Mouse (Mus musculus) E14TG2a.4 (cell line): ENCODE results near the gene H2-T22.
"Not testable (repeated sequence)": the region's sequence is repeated elsewhere in the genome, so short reads cannot be mapped to it uniquely, and the experiment has no call there.

ENCODE experiments used
- H3K27me3 ChIP-seq: 2 replicates; pipeline ENCODE4 v1.6.1; 2014; ENCODE audit warnings: low read length, control low read depth; ENCODE audit not compliant: insufficient read depth
- H3K36me3 ChIP-seq: 2 replicates; pipeline ENCODE4 v1.6.1; 2014; ENCODE audit warnings: low read length, control low read depth; ENCODE audit not compliant: insufficient read depth
- H3K4me1 ChIP-seq: replicated peaks from 2 replicates; pipeline ENCODE4 v1.6.1; 2014; ENCODE audit warnings: low read depth, low read length, control low read depth
- H3K4me3 ChIP-seq: replicated peaks from 2 replicates; pipeline ENCODE4 v1.5.1; 2014; ENCODE audit warnings: mild to moderate bottlenecking, low read length
- H3K9me3 ChIP-seq: 2 replicates; pipeline ENCODE4 v1.6.1; 2014; ENCODE audit warnings: low read length, control low read depth
- CTCF ChIP-seq: conservative IDR thresholded peaks from 2 replicates; pipeline ENCODE4 v1.5.1; 2014; ENCODE audit warnings: low read length
- NANOG ChIP-seq: IDR thresholded peaks from 2 replicates; pipeline ENCODE4 v1.6.1; 2014; ENCODE audit warnings: borderline replicate concordance, low read length, mixed read lengths
- POU5F1 ChIP-seq: IDR thresholded peaks from 2 replicates; pipeline ENCODE4 v1.6.1; 2014; ENCODE audit warnings: low read length, borderline replicate concordance

The H2-T22 gene

DNA sequence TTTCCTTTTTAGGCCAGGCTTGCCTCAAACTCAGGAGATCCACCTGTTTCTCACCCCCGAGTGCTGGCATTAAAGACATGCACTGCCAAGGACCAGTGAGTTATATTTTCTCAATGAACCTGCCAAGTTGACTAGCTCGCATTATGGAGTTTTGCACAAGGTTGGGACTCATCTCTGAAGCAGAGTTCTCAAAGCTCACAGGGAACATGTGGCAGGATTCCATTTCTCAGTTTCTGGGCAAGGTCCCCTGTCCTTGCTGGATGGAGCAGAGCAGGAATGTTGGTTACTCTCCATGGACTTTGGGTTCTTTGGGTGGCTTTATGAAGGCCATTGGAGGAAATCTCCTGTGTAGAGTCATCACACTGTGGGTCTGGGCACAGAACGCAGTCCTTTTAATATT lies 739 bp upstream of the H2-T22 start:
- TF ChIP-seq NANOG (no peak), CTCF (no peak), POU5F1 (no peak)
- Histone ChIP-seq H3K4me3 (no peak overlapping the region), H3K27me3 (peaks cover 51% of the 10 kb centered on the region), H3K9me3 (no peaks in the 10 kb centered on the region), H3K36me3 (no peaks in the 10 kb centered on the region), H3K4me1 (peaks cover 3% of the 10 kb centered on the region; the same call in 1 of the 2 replicates)

DNA sequence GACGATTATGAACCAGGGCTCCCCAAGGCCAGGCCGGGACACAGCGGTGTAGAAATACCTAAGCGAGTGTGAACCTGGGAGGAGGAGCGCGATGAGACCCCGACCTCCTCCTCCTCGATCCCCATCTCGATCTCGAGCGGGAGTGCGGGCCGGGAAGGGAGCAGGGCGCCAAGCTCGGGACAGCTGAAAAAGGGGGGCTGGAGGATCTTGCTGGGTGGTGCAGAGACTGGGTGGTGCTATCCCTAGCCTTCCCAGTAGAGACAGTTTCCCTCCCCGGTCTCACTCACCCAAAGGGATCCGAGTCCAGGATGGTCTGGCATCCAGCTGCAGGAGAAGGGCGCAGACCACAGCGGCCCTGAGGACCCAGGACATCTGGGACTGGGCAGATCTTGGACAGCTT lies 492 bp downstream of the H2-T22 start:
- not testable (repeated sequence) for H3K9me3 ChIP-seq, H3K4me1 ChIP-seq
- Histone ChIP-seq H3K4me3 (peak overlapping the region; percentile 39), H3K36me3 (peaks cover 12% of the 10 kb centered on the region), H3K27me3 (peaks cover 44% of the 10 kb centered on the region)

DNA sequence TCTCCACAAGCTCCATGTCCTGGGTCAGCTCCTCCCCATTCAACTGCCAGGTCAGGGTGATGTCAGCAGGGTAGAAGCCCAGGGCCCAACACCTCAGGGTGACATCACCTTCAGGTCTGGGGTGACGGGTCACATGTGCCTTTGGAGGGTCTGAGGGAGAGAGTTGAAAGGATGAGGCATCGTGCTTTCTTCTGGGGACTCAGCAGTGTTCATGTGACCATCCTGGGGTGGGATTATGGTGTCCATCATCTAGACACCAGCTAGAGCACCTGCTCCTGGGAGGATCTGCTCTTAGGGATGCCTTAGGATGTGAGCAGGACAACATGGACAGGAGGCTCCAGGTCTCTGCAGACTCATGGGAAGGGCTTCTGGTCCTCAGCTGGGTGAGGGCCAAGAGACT lies 1.9 kb downstream of the H2-T22 start:
- H3K4me3 ChIP-seq, H3K4me1 ChIP-seq, H3K9me3 ChIP-seq: not testable (repeated sequence)
- Histone ChIP-seq H3K36me3 (peaks cover 13% of the 10 kb centered on the region), H3K27me3 (peaks cover 42% of the 10 kb centered on the region)

DNA sequence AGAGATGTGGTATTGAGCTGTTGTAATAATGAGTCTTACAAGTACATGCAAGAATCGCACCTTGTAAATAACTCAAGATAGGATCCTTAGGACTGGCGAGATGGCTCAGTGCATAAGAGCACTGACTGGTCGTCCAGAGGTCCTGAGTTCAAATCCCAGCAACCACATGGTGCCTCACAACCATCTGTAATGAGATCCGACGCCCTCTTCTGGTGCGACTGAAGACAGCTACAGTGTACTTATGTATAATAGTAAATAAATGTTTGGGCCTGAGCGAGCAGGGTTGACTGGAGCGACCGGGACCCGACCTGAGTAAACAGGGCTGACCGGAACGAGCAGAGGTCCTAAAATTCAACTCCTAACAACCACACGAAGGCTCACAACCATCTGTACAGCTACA lies 6.4 kb downstream of the H2-T22 start:
- Histone ChIP-seq H3K27me3 (peaks cover 10% of the 10 kb centered on the region), H3K4me1 (peaks cover 16% of the 10 kb centered on the region), H3K36me3 (peaks cover 13% of the 10 kb centered on the region)
- H3K4me3 ChIP-seq, H3K9me3 ChIP-seq: not testable (repeated sequence)

DNA sequence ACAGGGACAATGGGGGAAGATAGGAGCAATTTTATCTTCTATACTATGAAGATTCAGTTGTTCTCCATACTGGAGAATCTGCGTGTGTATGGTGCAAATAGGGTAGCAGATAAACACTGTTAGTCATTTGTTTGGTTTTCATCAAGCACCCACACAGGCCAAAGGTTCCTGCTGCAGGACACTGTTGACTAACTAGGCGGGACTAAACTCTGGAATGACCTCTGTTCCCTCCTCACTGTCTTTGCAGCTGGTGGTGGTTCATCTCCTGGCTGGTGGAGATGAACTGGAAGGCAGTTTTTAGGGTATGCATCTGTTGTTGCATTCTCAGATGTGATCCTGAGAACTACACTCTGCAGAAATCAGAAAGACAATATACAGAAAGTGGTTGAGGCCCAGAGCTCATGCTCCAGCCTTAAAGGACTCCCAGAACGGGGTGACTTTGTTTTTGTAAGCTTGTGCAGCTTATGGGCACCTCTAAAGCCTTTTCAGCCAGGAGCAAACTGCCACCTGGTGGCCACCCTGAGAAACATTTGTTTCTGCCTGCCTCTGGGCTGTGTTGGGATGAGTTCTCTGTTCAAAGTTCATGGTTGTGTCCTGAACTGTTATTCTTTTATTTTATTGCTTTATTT lies 7.4 kb downstream of the H2-T22 start:
- TF ChIP-seq CTCF: peak; percentile 36
- H3K4me3 ChIP-seq: not testable (repeated sequence)

DNA sequence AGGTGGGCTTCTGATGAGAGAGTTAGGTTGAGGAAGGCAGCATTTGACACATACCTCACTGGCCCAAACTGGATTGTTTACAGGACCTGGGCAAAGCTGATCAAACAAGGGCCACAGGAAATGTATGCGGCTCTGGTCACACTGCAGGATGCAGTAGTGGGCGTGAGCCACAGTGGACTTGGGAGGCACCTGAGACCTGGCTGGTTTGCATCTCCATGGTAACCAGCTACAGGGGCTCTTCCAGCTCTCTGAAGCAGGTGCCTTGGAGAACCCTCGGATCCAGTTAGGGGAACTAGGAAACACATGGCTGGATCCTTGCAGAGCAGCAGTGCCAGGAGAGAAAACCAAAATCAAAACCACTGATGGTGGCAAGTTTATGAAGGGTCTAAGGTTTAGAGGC lies 8.0 kb downstream of the H2-T22 start:
- not testable (repeated sequence) for H3K27me3 ChIP-seq, H3K4me3 ChIP-seq, H3K9me3 ChIP-seq
- H3K36me3 ChIP-seq: peaks cover 13% of the 10 kb centered on the region
- H3K4me1 ChIP-seq: peaks cover 30% of the 10 kb centered on the region

More for the DNA sequence above, 7.4 kb downstream of the H2-T22 start:
- not testable (repeated sequence) for H3K9me3 ChIP-seq, H3K27me3 ChIP-seq
- peaks cover 26% of the 10 kb centered on the region for H3K4me1 ChIP-seq
- H3K36me3 ChIP-seq: peaks cover 13% of the 10 kb centered on the region

DNA sequence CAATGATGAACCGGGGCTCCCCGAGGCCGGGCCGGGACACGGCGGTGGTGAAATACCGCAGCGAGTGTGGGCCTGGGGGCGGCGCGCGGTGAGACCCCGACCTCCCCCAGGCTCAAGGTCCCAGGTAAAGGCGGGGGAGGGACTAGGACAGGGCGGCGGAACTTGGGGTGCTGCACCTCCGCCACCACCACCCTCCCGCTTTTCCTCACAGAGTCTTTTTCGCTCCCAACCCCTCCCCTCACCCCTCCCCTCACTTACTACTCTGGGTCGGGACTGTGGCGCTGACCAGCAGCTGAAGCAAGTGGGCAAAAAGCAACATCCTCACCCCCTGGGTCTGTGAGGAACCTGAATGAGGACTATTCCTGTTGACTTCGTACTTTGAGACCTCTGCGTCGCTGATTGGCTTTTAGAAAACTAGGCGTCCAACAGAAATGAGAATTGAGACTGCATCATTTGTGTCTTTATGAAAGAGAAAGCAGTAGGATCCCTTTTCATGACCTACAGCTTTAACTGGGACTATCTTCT lies 10.1 kb downstream of the H2-T22 start, which contains the start of gene H2-T23:
Gene H2-T23, minus strand, starts transcription at position 505 of the 525 bp plus-strand sequence.
- Histone ChIP-seq H3K4me3 (peak within 1 kb of the TSS; percentile 77), H3K4me1 (peaks cover 43% of the 10 kb centered on the region)
- H3K27me3 ChIP-seq, H3K36me3 ChIP-seq, H3K9me3 ChIP-seq: not testable (repeated sequence)

DNA sequence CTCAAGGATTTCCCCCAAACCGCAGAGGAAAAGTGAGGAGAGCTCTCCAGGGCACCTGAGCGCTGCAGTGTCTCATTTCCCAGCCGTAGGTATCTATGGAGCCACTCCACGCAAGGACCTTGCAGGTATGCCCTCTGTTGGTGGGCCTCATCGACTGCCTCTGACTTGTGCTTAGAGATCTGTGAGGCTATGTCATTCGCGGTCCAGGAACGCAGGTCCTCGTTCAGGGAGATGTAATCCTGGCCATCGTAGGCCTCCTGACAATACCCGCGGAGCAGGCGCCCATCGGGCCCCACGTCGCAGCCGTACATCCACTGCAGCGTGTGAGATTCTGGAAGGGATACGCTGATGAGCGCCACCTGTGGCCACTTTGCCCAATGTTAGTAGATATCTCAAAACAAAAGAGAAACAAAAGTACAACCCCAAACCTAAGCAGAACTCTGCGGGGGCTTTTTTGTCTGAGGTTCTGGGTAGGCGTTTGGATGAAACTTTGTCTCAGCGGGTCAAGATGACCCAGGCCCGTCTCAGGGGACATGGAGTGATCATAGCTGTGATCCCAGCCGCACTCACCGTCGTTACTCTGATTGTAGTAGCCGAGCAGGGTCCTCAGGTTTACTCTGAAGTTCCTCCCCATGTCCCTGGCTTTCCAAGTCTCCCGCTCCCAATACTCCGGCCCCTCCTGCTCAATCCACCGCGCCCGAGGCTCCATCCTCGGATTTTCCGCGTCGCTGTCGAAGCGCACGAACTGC lies 10.8 kb downstream of the H2-T22 start:
- TF ChIP-seq CTCF: peak; percentile 22
- not testable (repeated sequence) for H3K9me3 ChIP-seq

DNA sequence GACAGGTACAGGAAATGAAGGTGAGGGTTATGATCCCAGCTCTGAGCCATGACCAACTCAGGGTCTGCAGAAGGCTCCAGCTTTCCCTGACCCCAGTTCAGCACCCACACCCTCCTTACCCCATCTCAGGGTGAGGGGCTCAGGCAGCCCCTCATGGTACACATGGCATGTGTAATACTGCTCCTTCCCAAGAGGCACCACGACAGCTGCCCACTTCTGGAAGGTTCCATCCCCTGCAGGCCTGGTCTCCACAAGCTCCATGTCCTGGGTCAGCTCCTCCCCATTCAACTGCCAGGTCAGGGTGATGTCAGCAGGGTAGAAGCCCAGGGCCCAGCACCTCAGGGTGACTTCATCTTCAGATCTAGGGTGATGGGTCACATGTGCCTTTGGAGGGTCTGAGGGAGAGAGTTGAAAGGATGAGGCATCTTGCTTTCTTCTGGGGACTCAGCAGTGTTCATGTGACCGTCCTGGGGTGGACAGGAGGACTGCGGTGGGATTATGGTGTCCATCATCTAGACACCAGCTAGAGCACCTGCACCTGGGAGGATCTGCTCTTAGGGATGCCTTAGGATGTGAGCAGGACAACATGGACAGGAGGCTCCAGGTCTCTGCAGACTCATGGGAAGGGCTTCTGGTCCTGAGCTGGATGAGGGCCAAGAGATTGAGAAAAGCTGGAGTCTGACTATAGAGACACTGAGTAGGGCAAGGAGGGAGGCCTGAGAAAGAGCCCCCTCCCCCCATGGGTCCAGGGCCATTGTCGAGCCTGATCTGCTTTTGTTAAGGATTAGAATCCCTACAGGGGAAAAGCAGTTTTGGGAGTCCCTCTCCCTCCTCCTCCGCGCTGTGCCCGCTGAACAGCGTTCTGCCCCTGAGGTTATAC lies 11.6 kb downstream of the H2-T22 start:
- peaks cover 57% of the 10 kb centered on the region for H3K4me1 ChIP-seq
- H3K9me3 ChIP-seq, H3K36me3 ChIP-seq, H3K27me3 ChIP-seq: not testable (repeated sequence)
- peak overlapping the region; percentile 77 for H3K4me3 ChIP-seq

More for the DNA sequence above, 10.8 kb downstream of the H2-T22 start:
- not testable (repeated sequence) for H3K27me3 ChIP-seq, H3K36me3 ChIP-seq
- H3K4me3 ChIP-seq: peak overlapping the region; percentile 77
- H3K4me1 ChIP-seq: peaks cover 49% of the 10 kb centered on the region

DNA sequence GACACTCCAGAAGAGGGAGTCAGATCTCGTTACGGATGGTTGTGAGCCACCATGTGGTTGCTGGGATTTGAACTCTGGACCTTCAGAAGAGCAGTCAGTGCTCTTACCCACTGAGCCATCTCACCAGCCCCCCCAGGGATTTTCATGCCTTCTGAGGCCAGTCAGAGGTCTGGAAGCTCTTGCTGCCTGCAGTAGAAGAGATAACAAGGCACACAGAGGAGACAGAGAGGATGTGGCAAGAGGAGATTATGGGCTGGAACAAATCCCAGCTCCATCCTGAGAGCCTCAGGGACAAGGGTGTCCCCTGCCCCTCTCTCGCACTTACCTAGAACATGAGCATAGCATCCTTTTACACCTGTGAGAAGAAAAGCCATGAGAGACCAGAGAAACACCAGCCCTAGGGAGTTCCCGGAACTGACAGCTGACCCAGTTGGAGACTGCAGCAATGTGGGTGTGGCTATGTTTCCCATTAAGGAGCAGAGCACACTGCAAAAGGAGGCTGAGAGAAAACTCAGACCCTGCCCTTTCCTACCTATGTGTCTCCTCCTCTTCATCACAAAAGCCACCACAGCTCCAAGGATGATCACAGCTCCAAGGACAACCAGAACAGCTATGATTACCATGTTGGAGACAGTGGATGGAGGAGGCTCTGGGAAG lies 12.4 kb downstream of the H2-T22 start:
- not testable (repeated sequence) for H3K9me3 ChIP-seq, H3K36me3 ChIP-seq, H3K4me3 ChIP-seq, H3K27me3 ChIP-seq
- H3K4me1 ChIP-seq: peaks cover 63% of the 10 kb centered on the region
